In the genomic region with DNA sequence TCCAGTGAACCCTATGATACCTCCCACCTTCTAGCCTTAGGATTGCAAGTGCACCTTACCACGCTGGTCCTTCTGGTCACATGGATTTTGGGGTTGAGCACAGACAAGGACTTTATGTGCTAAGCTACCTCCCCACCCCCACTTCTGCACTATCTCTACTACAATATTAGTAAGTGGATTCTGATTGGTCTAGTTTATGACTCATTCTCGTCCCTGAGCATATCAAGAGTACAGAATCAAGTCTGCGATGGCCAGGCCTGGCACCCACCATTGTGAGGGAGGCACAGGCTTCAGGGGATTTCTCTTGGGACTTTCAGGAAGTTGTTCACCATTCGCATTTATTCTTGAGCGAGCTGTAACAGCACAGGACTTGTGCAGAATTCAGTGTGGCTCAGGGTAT, we compare ENCODE assay signal across 11 mouse cellular contexts. TPM values are rescaled to one million over a fixed set of nuclear protein-coding genes. Genes with fewer than 3 reads are reported as not detected.
"Had no signal": no experiment of that assay in that cellular context is flagged by ENCODE, and none has a peak within 500 bp of the region (broad histone marks: within the 10 kb centered on the region; RNA-seq: fewer than 3 reads in every experiment).

No protein-coding gene starts in this region.

- DNase-seq: kidney, postnatal 25 days; layer of hippocampus, adult 9-11 months; liver, postnatal 0 days; lung, embryonic 14.5 days; right cerebral cortex, adult 18-20 months; right cerebral cortex, postnatal 14 days; right cerebral cortex, postnatal 4 days; thymus, adult 2 months; thymus, postnatal 14 days; thymus, postnatal 4 days had no signal

RNA-seq across cellular contexts. Expression of a gene that starts 34.2 kb away (rescaled TPM):
- total RNA-seq: megakaryocyte, adult 5-6 weeks had no signal
